Mouse (Mus musculus) CH12.LX (cell line): ENCODE data around the gene Gm27021. TPM values are rescaled to one million over a fixed set of nuclear protein-coding genes. Genes with fewer than 3 reads are reported as not detected.

ENCODE experiments used
- DNase-seq: peaks from one replicate; pipeline ENCODE4 v3.0.0-alpha.2; 2013; ENCODE audit errors: extremely low read depth
- H3K27ac ChIP-seq: 2 replicates; pipeline ENCODE4 v1.5.1; 2012; ENCODE audit warnings: low read depth, mild to moderate bottlenecking, control low read depth, moderate library complexity; ENCODE audit not compliant: insufficient read depth
- H3K27me3 ChIP-seq: replicated peaks from 2 replicates; pipeline ENCODE3; 2012; ENCODE audit warnings: inconsistent platforms
- H3K36me3 ChIP-seq, 2 experiments: replicated peaks in 1 of 2; 2 replicates each; pipeline versions ENCODE3 to v1.6.1; 2012; ENCODE audit warnings: inconsistent platforms in 1 of 2, low read length in 1 of 2, mild to moderate bottlenecking in 1 of 2, mixed read lengths in 1 of 2, moderate library complexity in 1 of 2; ENCODE audit not compliant: control insufficient read depth in 1 of 2, insufficient read depth in 1 of 2
- H3K4me1 ChIP-seq, 2 experiments: 2 replicates each; pipeline ENCODE4 v1.6.1; 2012; ENCODE audit warnings: inconsistent platforms in 1 of 2, moderate library complexity in 1 of 2; ENCODE audit not compliant: insufficient read depth in 2 of 2, control insufficient read depth in 1 of 2
- H3K4me2 ChIP-seq: 2 replicates; pipeline ENCODE4 v1.6.1; 2012; ENCODE audit warnings: low read depth, mild to moderate bottlenecking, control low read depth; ENCODE audit not compliant: poor library complexity, insufficient read depth, severe bottlenecking
- H3K4me3 ChIP-seq, 3 experiments: fragments of 150-350 bp in 1 of 3; sonication (generic) in 1 of 3; replicated peaks in 1 of 3; 2 replicates each; pipeline versions ENCODE3 to v1.5.1; 2011 to 2012; ENCODE audit warnings: low read depth in 2 of 3, low read length in 2 of 3, mild to moderate bottlenecking in 2 of 3, moderate library complexity in 2 of 3, control low read depth in 1 of 3, improper control_type of control experiment in 1 of 3, inconsistent platforms in 1 of 3, mixed read lengths in 1 of 3; ENCODE audit not compliant: poor library complexity in 1 of 3
- H3K79me2 ChIP-seq: replicated peaks from 2 replicates; pipeline ENCODE4 v1.6.1; 2012; ENCODE audit warnings: mild to moderate bottlenecking, moderate library complexity; ENCODE audit not compliant: control insufficient read depth, poor library complexity, insufficient read depth, severe bottlenecking; ENCODE audit errors: extremely low read depth
- H3K9ac ChIP-seq: 2 replicates; pipeline ENCODE4 v1.6.1; 2012; ENCODE audit warnings: low read depth, mild to moderate bottlenecking, control low read depth, moderate library complexity; ENCODE audit not compliant: insufficient read depth
- H3K9me3 ChIP-seq: replicated peaks from 2 replicates; pipeline ENCODE3; 2012; ENCODE audit warnings: low read length, inconsistent platforms, mixed read lengths
- BHLHE40 ChIP-seq: IDR thresholded peaks from 2 replicates; pipeline ENCODE4 v1.6.1; 2011; ENCODE audit warnings: mild to moderate bottlenecking, low read depth, low read length, improper control_type of control experiment
- CHD1 ChIP-seq: IDR thresholded peaks from 2 replicates; pipeline ENCODE4 v1.6.1; 2012; ENCODE audit warnings: low read depth, low read length, improper control_type of control experiment, inconsistent platforms
- CHD2 ChIP-seq: IDR thresholded peaks from 2 replicates; pipeline ENCODE4 v1.6.1; 2011; ENCODE audit warnings: low read length, improper control_type of control experiment
- CTCF ChIP-seq, 2 experiments: IDR thresholded peaks in 1 of 2; conservative IDR thresholded peaks in 1 of 2; 2 replicates each; pipeline ENCODE4 v1.5.1; 2011 to 2012; ENCODE audit warnings: low read depth in 2 of 2, low read length in 2 of 2, improper control_type of control experiment in 1 of 2, inconsistent platforms in 1 of 2, mild to moderate bottlenecking in 1 of 2, moderate library complexity in 1 of 2
- E2F4 ChIP-seq: IDR thresholded peaks from 2 replicates; pipeline ENCODE4 v1.6.1; 2011; ENCODE audit warnings: low read depth, low read length, improper control_type of control experiment; ENCODE audit not compliant: insufficient replicate concordance
- ELF1 ChIP-seq: IDR thresholded peaks from 2 replicates; pipeline ENCODE4 v1.6.1; 2014; ENCODE audit warnings: low read depth, mild to moderate bottlenecking, inconsistent platforms, low read length, improper control_type of control experiment
- EP300 ChIP-seq: IDR thresholded peaks from 2 replicates; pipeline ENCODE4 v1.6.1; 2011; ENCODE audit warnings: low read length, improper control_type of control experiment
- GABPA ChIP-seq: IDR thresholded peaks from 2 replicates; pipeline ENCODE4 v1.6.1; 2012; ENCODE audit warnings: low read depth, low read length, improper control_type of control experiment, inconsistent platforms; ENCODE audit not compliant: insufficient replicate concordance
- HCFC1 ChIP-seq: IDR thresholded peaks from 2 replicates; pipeline ENCODE4 v1.6.1; 2012; ENCODE audit warnings: low read depth, mild to moderate bottlenecking, inconsistent platforms, low read length, improper control_type of control experiment
- JUN ChIP-seq: IDR thresholded peaks from 2 replicates; pipeline ENCODE4 v1.6.1; 2011; ENCODE audit warnings: low read depth, mild to moderate bottlenecking, low read length, improper control_type of control experiment, moderate library complexity; ENCODE audit not compliant: insufficient read depth
- JUND ChIP-seq: conservative IDR thresholded peaks from 2 replicates; pipeline ENCODE4 v1.6.1; 2011; ENCODE audit warnings: low read depth, low read length, improper control_type of control experiment
- MAX ChIP-seq: IDR thresholded peaks from 2 replicates; pipeline ENCODE4 v1.6.1; 2011; ENCODE audit warnings: low read length, improper control_type of control experiment
- MAZ ChIP-seq: IDR thresholded peaks from 2 replicates; pipeline ENCODE4 v1.6.1; 2012; ENCODE audit warnings: low read depth, mild to moderate bottlenecking, inconsistent platforms, low read length, improper control_type of control experiment, moderate library complexity
- MEF2A ChIP-seq: IDR thresholded peaks from 2 replicates; pipeline ENCODE4 v1.6.1; 2014; ENCODE audit warnings: low read depth, mild to moderate bottlenecking, inconsistent platforms, low read length, improper control_type of control experiment, borderline replicate concordance
- MYC ChIP-seq: IDR thresholded peaks from 2 replicates; pipeline ENCODE4 v1.6.1; 2011; ENCODE audit warnings: low read depth, mild to moderate bottlenecking, improper control_type of control experiment, low read length
- NRF1 ChIP-seq: IDR thresholded peaks from 2 replicates; pipeline ENCODE4 v1.6.1; 2014; ENCODE audit warnings: low read depth, mild to moderate bottlenecking, inconsistent platforms, low read length, improper control_type of control experiment, moderate library complexity
- POLR2A ChIP-seq: IDR thresholded peaks from 2 replicates; pipeline ENCODE4 v1.6.1; 2011; ENCODE audit warnings: low read depth, mild to moderate bottlenecking, improper control_type of control experiment, low read length
- RAD21 ChIP-seq: IDR thresholded peaks from 2 replicates; pipeline ENCODE4 v1.6.1; 2011; ENCODE audit warnings: low read depth, mild to moderate bottlenecking, low read length, improper control_type of control experiment, moderate library complexity
- RCOR1 ChIP-seq: conservative IDR thresholded peaks from 2 replicates; pipeline ENCODE4 v1.6.1; 2012; ENCODE audit warnings: low read depth, mild to moderate bottlenecking, inconsistent platforms, low read length, improper control_type of control experiment
- TBP ChIP-seq: conservative IDR thresholded peaks from 2 replicates; pipeline ENCODE4 v1.6.1; 2011; ENCODE audit warnings: low read depth, low read length, improper control_type of control experiment
- TCF12 ChIP-seq: IDR thresholded peaks from 2 replicates; pipeline ENCODE4 v1.6.1; 2014; ENCODE audit warnings: low read depth, mild to moderate bottlenecking, inconsistent platforms, low read length, improper control_type of control experiment
- UBTF ChIP-seq: IDR thresholded peaks from 2 replicates; pipeline ENCODE4 v1.6.1; 2012; ENCODE audit warnings: low read depth, mild to moderate bottlenecking, inconsistent platforms, low read length, improper control_type of control experiment, moderate library complexity
- USF2 ChIP-seq: conservative IDR thresholded peaks from 2 replicates; pipeline ENCODE4 v1.6.1; 2011; ENCODE audit warnings: low read depth, low read length, improper control_type of control experiment
- ZMIZ1 ChIP-seq: IDR thresholded peaks from 2 replicates; pipeline ENCODE4 v1.6.1; 2012; ENCODE audit warnings: low read depth, mild to moderate bottlenecking, inconsistent platforms, low read length, improper control_type of control experiment
- ZNF384 ChIP-seq: IDR thresholded peaks from 2 replicates; pipeline ENCODE4 v1.6.1; 2012; ENCODE audit warnings: low read depth, low read length, improper control_type of control experiment, inconsistent platforms
- dilution Hi-C: fragments of 300-500 bp; cut with MboI; formaldehyde crosslinking; loops from 2 replicates; pipeline ENCODE4 v1.14.3; 2020; ENCODE audit warnings: low sequenced_read_pairs; ENCODE audit not compliant: extremely low pct_unique_long_range_greater_than_20kb, extremely low pct_ligation_motif_present
- in situ Hi-C: fragments of 300-500 bp; cut with MboI; formaldehyde crosslinking; loops from 3 replicates; pipeline ENCODE4 v1.14.3; 2019; ENCODE audit warnings: low sequenced_read_pairs, low pct_ligation_motif_present, low pct_unique_long_range_greater_than_20kb, mixed read lengths
- polyA plus RNA-seq: library from polyadenylated mRNA; unstranded; fragments of >175 nt; gene quantifications from 2 replicates; pipeline ENCODE4 v1.2.1, GENCODE M21; 2012; ENCODE audit warnings: low read depth; ENCODE audit not compliant: insufficient read length
- total RNA-seq, 2 experiments: library from RNA; depleted of rRNA; stranded (reverse); fragments of 300-350 nt in 1 of 2; fragments of >200 nt in 1 of 2; gene quantifications; 2 replicates each; pipeline ENCODE4 v1.2.3; 2012 to 2014

Gm27021 gene
- total and polyA plus RNA-seq, 3 experiments: 1.0 to 1.1 TPM; not detected in 1

- no peak for DNase-seq
- Histone ChIP-seq H3K27ac (no peak overlapping the region), H3K4me3 (no peak overlapping the region), H3K4me1 (peaks cover 0 to 27% of the 10 kb centered on the region in 2 experiments; a peak in 2 of 4 replicates), H3K9ac (no peak overlapping the region), H3K79me2 (no peaks in the 10 kb centered on the region; the same call in 1 of the 2 replicates), H3K4me2 (no peak overlapping the region), H3K9me3 (peaks cover 4% of the 10 kb centered on the region), H3K27me3 (no peaks in the 10 kb centered on the region), H3K36me3 (peaks cover 95 to 98% of the 10 kb centered on the region in 2 experiments)
- TF ChIP-seq E2F4: no peak
- TF ChIP-seq UBTF: no peak
- TF ChIP-seq ZNF384: no peak
- no peak for TF ChIP-seq JUND
- TF ChIP-seq MAX: no peak
- no peak for TF ChIP-seq JUN
- no peak for TF ChIP-seq HCFC1
- no peak for TF ChIP-seq NRF1
- TF ChIP-seq CTCF (conservative IDR thresholded peaks at IDR 0.05 in 1 of 2, IDR thresholded peaks at IDR 0.05 in 1 of 2; ENCODE audit: low read depth in 2 of 2, low read length in 2 of 2): no peak
- TF ChIP-seq GABPA: no peak
- no peak for TF ChIP-seq ELF1
- TF ChIP-seq MYC: no peak
- TF ChIP-seq MAZ: no peak
- TF ChIP-seq MEF2A: no peak
- no peak for TF ChIP-seq TBP
- TF ChIP-seq CHD1: no peak
- TF ChIP-seq POLR2A: no peak; the same call in 1 of the 2 replicates
- in situ Hi-C loops (no loop called here), dilution Hi-C loops (no loop called here)
Observed at GRCm38 (mm10) chr8:120569123-120569522, 98.8 kb downstream of the Gm27021 start.

- dilution Hi-C loops: no loop called here
- Histone ChIP-seq H3K9me3 (peaks cover 4% of the 10 kb centered on the region), H3K36me3 (peaks cover 90 to 98% of the 10 kb centered on the region in 2 experiments), H3K9ac (no peak overlapping the region), H3K79me2 (no peaks in the 10 kb centered on the region; the same call in 1 of the 2 replicates), H3K4me2 (no peak overlapping the region), H3K4me3 (no peak overlapping the region), H3K27ac (no peak overlapping the region), H3K4me1 (peaks cover 0 to 35% of the 10 kb centered on the region in 2 experiments; a peak in 2 of 4 replicates), H3K27me3 (no peaks in the 10 kb centered on the region)
- in situ Hi-C loops: no loop called here
- TF ChIP-seq JUND: no peak
- no peak for TF ChIP-seq NRF1
- no peak for TF ChIP-seq RAD21
- TF ChIP-seq USF2: no peak
- TF ChIP-seq HCFC1: no peak
- TF ChIP-seq EP300: no peak
- TF ChIP-seq RCOR1: no peak
- TF ChIP-seq ZMIZ1: no peak
- TF ChIP-seq E2F4: no peak
- no peak for TF ChIP-seq CHD2
- no peak for TF ChIP-seq CTCF (conservative IDR thresholded peaks at IDR 0.05 in 1 of 2, IDR thresholded peaks at IDR 0.05 in 1 of 2; ENCODE audit: low read depth in 2 of 2, low read length in 2 of 2)
- no peak for TF ChIP-seq JUN
- TF ChIP-seq POLR2A: no peak
- no peak for TF ChIP-seq BHLHE40
- TF ChIP-seq TCF12: no peak
- no peak for DNase-seq
Observed at GRCm38 (mm10) chr8:120568164-120568798, 99.6 kb downstream of the Gm27021 start.
